Mouse (Mus musculus) kidney, adult 2 months (tissue): ENCODE measurements around the gene Sacs.

Source experiments
- CTCF ChIP-seq: fragments of 200-500 bp; conservative IDR thresholded peaks from 2 replicates; pipeline ENCODE4 v1.5.1; 2011; ENCODE audit warnings: low read depth, mild to moderate bottlenecking, control low read depth, low read length, moderate library complexity, mixed read lengths; ENCODE audit not compliant: insufficient read depth, insufficient read length
- POLR2A ChIP-seq: fragments of 200-500 bp; IDR thresholded peaks from one replicate; pipeline ENCODE4 v1.6.1; 2011; ENCODE audit warnings: low read depth, low read length, control low read depth

- TF ChIP-seq POLR2A: no peak
- TF ChIP-seq CTCF: no peak
Measured at GRCm38 (mm10) chr14:61230179-61230578, 91.9 kb downstream of the Sacs start.
